Mouse (Mus musculus) v-Abl transformed pro-B cells (cell line): Measurements from ENCODE around the gene Tmprss11f.
"Not testable (repeated sequence)": the region's sequence is repeated elsewhere in the genome, so short reads cannot be mapped to it uniquely, and the experiment has no call there.

Experiments used
- in situ Hi-C, 2 experiments: fragments of 400-800 bp; cut with MboI; formaldehyde crosslinking; loops; one replicate each; pipeline ENCODE4 v1.15.1; 2025; ENCODE audit not compliant: unreplicated experiment in 2 of 2

Tmprss11f gene

DNA sequence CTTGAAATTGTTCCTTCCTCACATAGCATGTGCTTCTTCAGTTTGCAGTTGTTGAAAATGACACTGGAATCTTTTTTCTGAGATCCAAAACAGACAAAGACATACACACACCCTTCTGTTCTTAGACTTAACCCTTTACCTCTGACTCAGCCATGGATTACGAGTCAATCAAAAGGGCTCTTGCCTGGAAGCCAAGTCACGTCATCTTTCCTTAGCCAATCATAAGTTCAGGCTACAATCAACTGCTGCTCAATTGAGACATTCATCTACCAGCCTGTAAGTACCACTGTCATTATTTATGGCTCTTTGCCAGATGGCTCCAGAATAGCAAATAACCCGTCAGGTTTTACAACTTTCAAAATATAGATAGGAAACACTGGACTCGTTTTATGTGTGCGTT is at the start of gene Tmprss11f:
Tmprss11f (minus strand) TSS at position 101 of the 400 bp plus-strand sequence.
- in situ Hi-C loops: no loop called here

DNA sequence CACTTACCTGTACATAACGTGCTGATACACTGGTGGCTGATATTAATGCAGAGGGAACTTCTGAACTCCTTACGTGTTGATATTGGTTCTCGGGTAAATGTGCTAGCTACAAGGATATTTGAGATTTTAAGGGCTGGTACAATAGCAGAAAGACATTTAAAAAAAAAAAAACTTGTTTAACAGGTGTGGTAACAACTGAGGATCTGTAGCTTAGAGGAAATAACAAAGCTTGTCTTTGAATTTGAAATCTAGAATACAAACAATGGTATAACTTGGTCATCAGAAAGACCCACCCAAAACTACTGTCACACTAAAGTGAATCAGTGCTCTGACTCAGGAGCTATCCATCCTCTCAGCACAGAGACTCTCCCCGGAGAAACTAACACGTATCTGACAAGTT is 44.0 kb upstream of the Tmprss11f start, which contains the start of gene Tmprss11b:
Tmprss11b (minus strand) TSS at position 101 of the 400 bp plus-strand sequence.
- in situ Hi-C loops: no loop called here

DNA sequence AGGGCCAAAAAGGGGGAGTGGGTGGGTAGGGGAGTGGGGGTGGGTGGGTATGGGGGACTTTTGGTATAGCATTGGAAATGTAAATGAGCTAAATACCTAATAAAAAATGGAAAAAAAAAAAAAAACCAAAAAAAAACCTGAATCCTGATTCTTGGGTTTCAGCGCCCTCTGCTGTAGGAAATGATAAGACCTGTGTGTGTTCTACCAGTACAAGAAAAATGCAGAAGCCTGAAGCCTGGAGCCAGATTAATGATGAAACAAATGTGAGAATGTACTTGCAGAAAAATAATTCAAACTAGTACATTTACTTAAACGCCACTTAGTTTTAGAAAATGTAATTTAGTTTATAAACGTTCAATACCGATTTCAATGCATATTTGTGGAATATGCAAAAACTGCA is 17.0 kb upstream of the Tmprss11f start:
- in situ Hi-C loops: not testable (repeated sequence)

DNA sequence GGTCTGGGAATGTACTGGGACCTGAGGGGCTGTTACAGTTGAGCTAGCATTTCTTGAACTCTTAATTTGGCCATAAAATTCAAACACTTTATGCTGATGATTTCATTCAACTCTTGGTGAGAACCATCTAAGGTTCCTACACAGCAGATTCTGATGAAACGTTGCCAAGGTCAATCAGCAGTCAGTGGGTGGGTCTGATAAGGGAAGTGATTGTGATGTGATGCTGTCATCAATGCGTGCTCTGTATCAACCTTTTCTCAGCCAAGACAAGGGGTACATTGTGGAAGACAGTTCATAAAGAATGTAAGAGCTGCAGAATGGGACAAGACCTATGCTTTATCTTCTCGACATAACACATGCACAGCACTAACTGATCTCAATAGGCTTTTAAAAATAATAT is 8.6 kb upstream of the Tmprss11f start:
- in situ Hi-C loops: no loop called here

DNA sequence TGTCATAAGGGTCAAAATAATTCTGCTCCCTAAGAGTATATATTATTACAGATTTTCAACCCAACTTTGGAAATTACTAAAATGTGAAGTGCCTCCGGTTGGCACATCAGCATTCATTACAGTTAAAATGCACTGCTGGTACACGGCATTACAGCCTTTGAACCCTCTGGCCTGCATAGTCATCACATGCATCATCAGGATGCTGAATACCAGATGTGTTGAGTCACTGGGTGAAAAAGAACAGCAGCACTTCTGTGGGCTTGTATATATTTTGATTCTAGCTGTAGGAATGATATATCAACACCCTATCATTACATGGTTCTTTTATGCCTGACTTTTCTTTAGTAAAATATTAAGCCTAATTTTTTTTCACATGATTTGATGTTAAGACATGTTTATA is 1.5 kb downstream of the Tmprss11f start:
- in situ Hi-C loops: no loop called here

DNA sequence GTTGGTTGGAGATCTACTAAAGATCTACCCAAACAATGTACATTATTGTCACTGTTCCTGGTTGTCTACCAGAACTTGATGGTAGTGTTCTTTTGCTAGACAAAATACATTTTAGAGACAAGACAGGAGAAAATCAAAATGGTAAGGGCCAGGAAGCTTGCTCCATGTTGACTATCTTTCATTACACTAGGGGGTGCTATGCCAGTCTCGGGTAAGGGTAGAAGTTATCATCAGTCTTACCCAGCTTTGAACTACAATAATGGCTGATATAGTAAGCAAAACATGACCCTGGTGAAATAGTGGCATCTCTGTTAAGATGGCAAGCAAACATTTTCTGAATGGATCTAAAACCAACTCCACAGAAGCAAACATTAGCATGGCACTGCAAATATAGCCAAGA is 10.4 kb downstream of the Tmprss11f start:
- in situ Hi-C loops: loop anchor here in 1 of 2 experiments (25.0 kb wide), 1 partner anchor 266 kb away; no protein-coding TSS in a partner anchor

DNA sequence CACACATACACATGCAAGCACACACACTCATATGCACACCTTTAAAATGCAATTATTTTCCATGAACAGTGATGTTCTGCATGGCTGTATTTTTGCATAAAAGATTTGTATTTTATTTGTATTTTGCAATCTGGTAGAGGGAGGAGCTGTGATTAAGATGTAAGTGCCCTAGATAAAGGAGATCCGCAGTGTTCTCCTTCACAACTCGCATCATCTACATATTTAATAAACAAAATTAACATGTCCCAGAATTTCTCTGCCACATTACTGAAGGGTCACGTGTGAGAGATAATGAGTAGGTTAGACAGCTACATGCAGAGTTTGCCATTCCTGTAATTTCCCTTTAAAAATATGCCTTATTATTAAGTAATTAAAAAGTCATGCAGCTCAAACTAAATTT is 46.3 kb downstream of the Tmprss11f start:
- in situ Hi-C loops: no loop called here

DNA sequence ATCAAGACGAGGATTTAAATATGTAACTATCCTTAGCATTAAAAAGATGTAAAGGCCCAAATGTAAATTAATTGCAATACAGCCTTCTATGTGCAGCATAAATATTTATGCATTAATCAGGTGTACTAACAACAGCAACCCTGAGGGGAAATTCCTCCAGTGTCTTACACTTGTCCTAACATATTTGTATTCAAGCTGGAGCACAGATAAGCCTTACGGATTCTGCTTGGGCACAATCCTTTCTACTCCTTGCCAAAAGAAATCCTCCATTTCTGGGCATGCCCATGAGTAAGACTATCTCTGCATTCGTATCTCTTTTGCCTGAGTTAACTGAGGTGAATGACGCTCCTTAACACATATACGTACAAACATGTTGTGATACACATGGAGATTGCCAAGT is 49.6 kb downstream of the Tmprss11f start:
- in situ Hi-C loops: no loop called here

DNA sequence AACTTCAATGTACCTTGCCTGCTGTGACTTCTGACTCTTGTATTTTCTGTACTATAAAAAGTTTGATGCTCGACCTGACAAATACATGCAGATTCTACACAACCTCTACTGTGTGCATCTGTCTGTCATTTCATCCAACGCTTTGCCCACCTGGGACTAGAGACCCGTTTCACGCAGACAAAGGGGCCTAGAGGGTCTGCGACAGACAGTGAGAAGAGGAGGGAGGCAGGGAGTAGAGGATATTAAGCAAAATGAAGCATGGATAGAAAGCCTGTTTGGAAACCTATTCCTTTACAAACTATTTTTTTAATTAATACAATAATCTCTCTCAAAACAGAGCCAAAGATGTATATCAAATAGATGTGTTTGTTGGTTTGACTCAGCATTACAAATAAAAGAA is 50.2 kb downstream of the Tmprss11f start:
- in situ Hi-C loops: no loop called here

DNA sequence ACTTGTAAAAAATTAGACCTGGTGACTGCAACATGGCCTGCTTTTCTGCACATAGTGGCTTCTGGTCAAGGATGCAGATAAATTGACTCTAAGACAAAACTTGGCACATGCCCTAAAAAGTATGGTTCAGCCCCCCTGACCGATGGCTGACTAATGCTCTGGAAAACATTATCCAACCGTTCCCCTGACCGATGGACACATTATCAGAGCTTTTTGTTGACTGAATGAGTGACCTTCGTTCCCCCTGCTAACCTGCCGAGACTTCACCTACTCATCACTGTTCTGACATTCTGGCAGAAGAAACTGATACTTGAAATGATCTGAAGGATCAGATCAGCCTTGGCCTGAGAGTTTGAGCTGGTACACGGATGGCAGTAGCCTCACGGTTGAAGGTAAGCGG is 53.5 kb downstream of the Tmprss11f start:
- in situ Hi-C loops: not testable (repeated sequence)

DNA sequence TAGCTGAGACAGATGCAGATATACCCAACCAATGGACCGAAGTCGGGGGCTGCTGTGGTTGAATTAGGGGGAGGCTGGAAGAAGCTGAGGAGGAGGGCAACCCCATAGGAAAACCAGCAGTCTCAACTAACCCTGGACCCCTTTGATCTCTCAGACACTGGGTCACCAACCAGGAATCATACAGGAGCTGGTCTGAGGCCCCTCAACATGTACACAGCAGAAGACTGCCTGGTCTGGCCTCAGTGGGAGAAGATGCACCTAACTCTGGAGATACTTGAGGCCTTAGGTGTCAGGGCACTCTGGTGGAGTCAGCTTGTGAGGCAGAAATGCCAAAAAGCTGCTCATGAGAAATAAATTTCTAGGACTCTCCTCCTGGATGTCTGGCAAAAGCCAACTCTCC is 85.5 kb downstream of the Tmprss11f start:
- in situ Hi-C loops: no loop called here

DNA sequence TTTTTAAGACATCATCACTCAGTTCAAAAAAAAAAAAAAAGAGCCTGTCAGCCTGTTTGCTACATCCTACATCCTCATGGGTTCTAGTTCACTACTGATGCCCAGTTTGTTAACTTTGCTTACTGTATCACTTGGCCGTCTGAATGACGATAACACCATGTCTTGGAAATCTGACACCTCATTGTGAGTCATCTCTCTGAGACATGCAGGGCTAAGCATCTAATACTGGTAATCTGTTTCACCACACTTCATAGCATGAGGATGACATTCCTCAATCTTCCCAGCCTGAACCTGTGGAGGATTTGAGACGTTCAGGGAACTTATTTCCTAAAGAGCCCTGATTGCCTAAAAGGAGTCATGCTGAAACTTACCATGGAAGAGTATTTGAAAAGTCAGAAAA is 91.6 kb downstream of the Tmprss11f start:
- in situ Hi-C loops: no loop called here

DNA sequence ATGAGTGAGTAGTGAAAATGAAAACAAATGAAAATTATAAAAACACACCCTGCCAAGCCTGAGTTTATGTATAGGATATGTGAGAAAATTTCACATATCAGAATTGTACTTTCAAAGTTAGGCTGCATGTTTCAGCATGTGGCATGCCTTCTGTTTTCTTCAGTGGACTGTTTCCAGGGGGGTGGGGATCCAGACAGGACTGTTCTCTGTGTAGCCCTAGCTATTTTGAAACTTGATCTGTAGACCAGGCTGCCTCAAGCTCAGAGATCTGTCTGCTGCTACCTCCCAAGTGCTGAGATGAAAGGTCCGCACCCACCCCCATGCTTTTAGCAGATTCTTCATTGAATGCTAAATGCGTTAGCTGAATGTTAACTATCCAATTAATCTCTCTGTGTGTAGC is 103.5 kb downstream of the Tmprss11f start:
- in situ Hi-C loops: no loop called here

DNA sequence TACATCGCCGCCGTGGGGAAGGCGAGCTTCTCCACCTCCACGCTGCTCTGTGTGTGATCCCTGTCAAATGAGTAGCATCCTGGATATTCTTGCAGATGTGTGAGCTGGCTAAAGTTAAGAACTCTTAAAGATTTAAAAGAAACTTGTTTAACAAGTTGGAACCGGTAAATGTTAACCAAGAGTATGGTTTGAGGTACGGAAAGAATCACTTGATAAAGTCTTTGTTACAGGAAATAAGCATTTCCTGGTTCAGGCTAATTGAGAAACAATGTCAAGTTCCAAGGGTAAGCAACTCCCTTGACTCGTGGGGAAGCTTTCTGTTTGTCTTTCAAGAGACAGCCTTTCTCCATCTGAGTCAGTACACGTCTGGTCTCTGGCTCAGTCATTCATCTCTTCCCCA is 113.7 kb downstream of the Tmprss11f start, which contains the start of gene Tmprss11g:
Tmprss11g (minus strand) TSS at position 101 of the 400 bp plus-strand sequence.
- in situ Hi-C loops: no loop called here

DNA sequence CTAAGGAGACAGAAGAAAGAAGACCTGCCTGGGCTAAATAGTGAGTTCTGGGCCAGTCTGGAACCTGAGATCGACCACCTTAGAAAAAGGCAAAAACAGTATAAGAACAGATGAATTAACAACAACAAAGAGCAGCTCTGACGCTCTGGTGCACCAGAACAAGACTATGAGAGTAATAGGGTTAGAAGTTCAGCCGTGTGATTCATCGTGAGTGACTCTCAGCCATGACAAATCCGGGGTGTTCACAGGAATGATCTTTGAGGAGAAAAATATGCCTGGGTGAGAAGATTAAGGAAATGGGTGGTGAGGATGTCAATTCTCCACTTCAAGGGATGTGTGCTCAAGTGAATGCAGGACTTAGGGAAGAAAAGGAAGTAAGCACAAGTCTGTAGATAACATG is 120.7 kb downstream of the Tmprss11f start:
- in situ Hi-C loops: no loop called here

DNA sequence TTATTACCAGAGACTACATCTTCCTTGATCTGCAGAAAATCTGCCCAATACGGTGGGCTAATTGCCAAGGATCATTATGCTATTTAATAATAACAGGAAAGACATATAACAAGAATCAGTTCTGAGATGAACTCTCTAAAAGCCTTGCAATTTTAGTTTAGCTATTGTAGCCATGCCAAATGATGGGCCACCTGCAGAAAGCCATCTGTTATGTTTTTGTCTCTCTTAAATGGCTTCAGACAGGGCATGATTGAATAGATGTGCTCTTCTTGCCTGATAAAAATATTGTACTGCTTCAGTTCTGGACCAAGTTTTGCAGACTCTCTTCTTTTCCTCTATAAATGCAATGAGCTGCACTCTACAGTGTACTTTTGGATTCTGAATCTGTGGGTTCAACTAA is 138.8 kb downstream of the Tmprss11f start:
- in situ Hi-C loops: no loop called here

DNA sequence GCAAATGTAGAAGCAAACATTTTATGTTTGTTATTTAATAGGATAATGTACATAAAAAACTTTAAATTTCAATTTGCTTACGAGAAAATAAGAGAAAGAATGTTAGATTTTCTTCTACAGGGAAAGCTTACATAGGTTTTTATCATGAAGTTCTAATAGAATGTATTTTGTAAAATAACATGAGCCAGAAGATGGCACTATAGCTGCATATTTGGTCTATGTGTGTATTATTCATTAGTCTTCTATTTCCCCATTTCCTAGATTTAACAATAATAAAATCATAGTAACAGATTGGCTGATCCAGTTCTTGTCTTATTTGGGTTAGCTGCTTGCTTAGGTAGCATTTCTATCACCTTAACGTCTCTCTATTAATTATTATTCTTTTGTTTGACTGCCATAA is 149.7 kb downstream of the Tmprss11f start:
- in situ Hi-C loops: no loop called here

DNA sequence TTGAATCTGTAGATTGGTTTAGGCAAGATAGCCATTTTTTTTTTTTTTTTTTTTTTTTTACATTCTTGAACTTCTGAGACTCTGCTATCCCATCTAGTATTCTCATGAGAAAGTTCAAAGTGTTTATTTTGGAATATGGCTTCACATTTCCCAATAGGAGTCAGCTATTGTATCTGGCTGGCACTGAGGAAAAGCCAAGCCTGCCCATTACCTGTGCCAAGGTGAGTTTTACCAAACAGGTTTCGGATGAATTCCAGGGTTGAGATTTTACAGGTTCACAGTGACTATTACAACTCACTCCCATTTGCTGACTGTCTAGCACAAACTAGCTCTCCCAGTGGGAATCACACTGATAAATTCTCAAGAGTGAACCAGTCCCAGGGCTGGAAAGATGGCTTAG is 150.2 kb downstream of the Tmprss11f start:
- in situ Hi-C loops: no loop called here

DNA sequence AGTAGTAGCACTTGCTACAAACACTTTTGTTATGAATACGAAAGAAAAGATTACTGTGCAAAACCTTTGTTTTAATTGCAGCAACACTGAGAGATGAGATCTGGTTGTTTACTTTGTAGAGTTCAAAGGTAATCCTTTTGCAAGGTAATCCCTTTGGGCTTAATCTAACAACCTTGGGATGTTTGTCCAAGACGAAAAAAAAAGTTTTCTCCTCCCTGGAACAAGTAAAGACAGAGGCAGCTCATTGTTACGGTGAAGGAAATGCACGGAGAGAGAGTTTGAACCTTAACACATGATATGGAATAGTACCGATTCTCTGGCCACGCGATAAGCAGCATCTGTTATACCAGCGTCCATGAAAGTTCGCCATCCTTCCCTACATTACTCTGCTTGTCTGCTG is 158.4 kb downstream of the Tmprss11f start:
- in situ Hi-C loops: no loop called here
